ENCODE assay signal across 8 mouse cellular contexts in genomic region chr12:69204052-69204833, GRCm38 (mm10). TPM values are rescaled to one million over a fixed set of nuclear protein-coding genes. Genes with fewer than 3 reads are reported as not detected.
DNase-seq lines count a peak whose midpoint lies in the region; ATAC-seq and TF ChIP-seq lines count a peak whose summit lies in the region.

TSS of gene Gm49384 (minus strand) at chr12:69204267.

- no peak for TF ChIP-seq CTCF in MEL (IDR thresholded peaks at IDR 0.05 in 2 of 3, conservative IDR thresholded peaks at IDR 0.05 in 1 of 3; ENCODE audit: control insufficient read depth in 1 of 3, insufficient read depth in 1 of 3, low read depth in 2 of 3, low read length in 3 of 3, poor library complexity in 1 of 3, severe bottlenecking in 1 of 3)

- TF ChIP-seq EP300 in MEL (IDR thresholded peaks at IDR 0.05; ENCODE audit: low read depth in 1 of 2, low read length in 2 of 2): no peak

- no peak for DNase-seq in heart, postnatal 10 days
- DNase-seq in MEL (ENCODE audit: low read depth, low spot score): no peak
- DNase-seq in midbrain, embryonic 10.5 days (ENCODE audit: low spot score): no peak
- DNase-seq in adrenal gland, postnatal 10 days: no peak
- no peak for DNase-seq in spleen, postnatal 10 days (ENCODE audit: low spot score in 2 of 2)
- no peak for DNase-seq in urinary bladder, adult 18-20 months (ENCODE audit: low spot score in 2 of 2)

- intact Hi-C loops in heart, postnatal 10 days (cut with DNase I): no loop called here

- peaks cover 3% of the 10 kb centered on the region for H3K79me2 ChIP-seq in MEL (ENCODE audit: control insufficient read depth, insufficient read depth, low read length, poor library complexity)

- no peak for TF ChIP-seq RAD21 in MEL (IDR thresholded peaks at IDR 0.05; ENCODE audit: low read depth, low read length)

- no peak within 1 kb of the TSS for H3K9ac ChIP-seq in heart, embryonic 12.5 days
- no peak within 1 kb of the TSS for H3K9ac ChIP-seq in MEL (ENCODE audit: control insufficient read depth, low read depth, low read length, poor library complexity, severe bottlenecking)
- no peak within 1 kb of the TSS for H3K9ac ChIP-seq in forebrain, embryonic 16.5 days (replicated peaks; ENCODE audit: low read depth, low read length)

- peak; percentile 36; the same call in 1 of the 2 replicates for ATAC-seq in heart, embryonic 12.5 days (ENCODE audit: insufficient number of reproducible peaks, low FRiP score)
- ATAC-seq in forebrain, embryonic 16.5 days: 0 out of 2 replicates have a peak, but pooled peaks have one; percentile 33

- no peak within 1 kb of the TSS for H3K4me3 ChIP-seq in heart, embryonic 12.5 days
- no peak within 1 kb of the TSS for H3K4me3 ChIP-seq in MEL (ENCODE audit: control insufficient read depth in 1 of 2, insufficient read depth in 1 of 2, low read depth in 2 of 2, low read length in 2 of 2)
- no peak within 1 kb of the TSS for H3K4me3 ChIP-seq in forebrain, embryonic 16.5 days (replicated peaks; ENCODE audit: low read length)
- H3K4me3 ChIP-seq in midbrain, embryonic 10.5 days: no peak within 1 kb of the TSS

- H3K9me3 ChIP-seq in heart, embryonic 12.5 days (replicated peaks): no peaks in the 10 kb centered on the region
- H3K9me3 ChIP-seq in MEL (replicated peaks; ENCODE audit: insufficient read depth, low read length): no peaks in the 10 kb centered on the region
- no peaks in the 10 kb centered on the region for H3K9me3 ChIP-seq in forebrain, embryonic 16.5 days (ENCODE audit: control insufficient read depth, low read length)
- H3K9me3 ChIP-seq in midbrain, embryonic 10.5 days (replicated peaks): no peaks in the 10 kb centered on the region

- H3K4me2 ChIP-seq in heart, embryonic 12.5 days: no peak within 1 kb of the TSS
- no peak within 1 kb of the TSS for H3K4me2 ChIP-seq in forebrain, embryonic 16.5 days (ENCODE audit: low read length)

- H3K27ac ChIP-seq in heart, embryonic 12.5 days (ENCODE audit: poor library complexity, severe bottlenecking): no peak within 1 kb of the TSS
- no peak within 1 kb of the TSS for H3K27ac ChIP-seq in MEL (ENCODE audit: control insufficient read depth, low read depth, low read length)
- no peak within 1 kb of the TSS for H3K27ac ChIP-seq in forebrain, embryonic 16.5 days (ENCODE audit: low read length)
- no peak within 1 kb of the TSS for H3K27ac ChIP-seq in midbrain, embryonic 10.5 days (replicated peaks)

- peaks cover under 1% of the 10 kb centered on the region for H3K4me1 ChIP-seq in heart, embryonic 12.5 days (replicated peaks)
- peaks cover 0 to 8% of the 10 kb centered on the region in 2 experiments; a peak in 2 of 4 replicates for H3K4me1 ChIP-seq in MEL (ENCODE audit: control insufficient read depth in 1 of 2, insufficient read depth in 2 of 2, low read length in 2 of 2)
- peaks cover 3% of the 10 kb centered on the region; the same call in 1 of the 2 replicates for H3K4me1 ChIP-seq in forebrain, embryonic 16.5 days (replicated peaks; ENCODE audit: control insufficient read depth, insufficient read depth, low read length)
- H3K4me1 ChIP-seq in midbrain, embryonic 10.5 days: peaks cover 5% of the 10 kb centered on the region; the same call in 1 of the 2 replicates

- 87% methylated on average over 16 of the region's 16 CpGs for WGBS in heart, embryonic 12.5 days
- WGBS in forebrain, embryonic 16.5 days: 74% methylated on average over 16 of the region's 16 CpGs
- 81% methylated on average over 16 of the region's 16 CpGs for WGBS in midbrain, embryonic 10.5 days

- no peak for TF ChIP-seq POLR2A in MEL (IDR thresholded peaks at IDR 0.05; ENCODE audit: control insufficient read depth in 1 of 2, insufficient read depth in 1 of 2, low read depth in 1 of 2, low read length in 2 of 2, poor library complexity in 1 of 2)

- peaks cover 60% of the 10 kb centered on the region for H3K36me3 ChIP-seq in heart, embryonic 12.5 days
- peaks cover 9 to 14% of the 10 kb centered on the region in 2 experiments for H3K36me3 ChIP-seq in MEL (ENCODE audit: control insufficient read depth in 1 of 2, insufficient read depth in 2 of 2, low read length in 2 of 2)
- H3K36me3 ChIP-seq in forebrain, embryonic 16.5 days (ENCODE audit: control insufficient read depth, insufficient read depth): 0 out of 2 replicates have a peak, but pooled peaks cover 6% of the 10 kb centered on the region
- H3K36me3 ChIP-seq in midbrain, embryonic 10.5 days: peaks cover 88% of the 10 kb centered on the region

- H3K27me3 ChIP-seq in heart, embryonic 12.5 days (replicated peaks): no peaks in the 10 kb centered on the region
- H3K27me3 ChIP-seq in MEL (ENCODE audit: control insufficient read depth in 1 of 2, insufficient read depth in 2 of 2, low read length in 2 of 2): no peaks in the 10 kb centered on the region
- H3K27me3 ChIP-seq in forebrain, embryonic 16.5 days (replicated peaks; ENCODE audit: control insufficient read depth, insufficient read depth, low read length): no peaks in the 10 kb centered on the region
- no peaks in the 10 kb centered on the region for H3K27me3 ChIP-seq in midbrain, embryonic 10.5 days (ENCODE audit: low read depth, poor library complexity, severe bottlenecking)

TF ChIP-seq in MEL, 35 proteins besides CTCF, POLR2A, EP300 and RAD21:
- TF ChIP-seq KAT2A (conservative IDR thresholded peaks at IDR 0.05; ENCODE audit: low read depth, low read length) (no peak), CHD2 (IDR thresholded peaks at IDR 0.05; ENCODE audit: low read length) (no peak), TAL1 (IDR thresholded peaks at IDR 0.05; ENCODE audit: low read length) (no peak), NRF1 (IDR thresholded peaks at IDR 0.05; ENCODE audit: insufficient read depth, low read depth, low read length, poor library complexity, severe bottlenecking) (no peak), HCFC1 (IDR thresholded peaks at IDR 0.05; ENCODE audit: low read depth, low read length) (no peak), MYC (IDR thresholded peaks at IDR 0.05; ENCODE audit: low read depth, low read length) (no peak), ZC3H11A (IDR thresholded peaks at IDR 0.05; ENCODE audit: low read depth, low read length) (no peak), TBP (IDR thresholded peaks at IDR 0.05; ENCODE audit: low read depth, low read length) (no peak), JUND (IDR thresholded peaks at IDR 0.05; ENCODE audit: low read depth, low read length) (no peak), CHD1 (IDR thresholded peaks at IDR 0.05; ENCODE audit: low read depth, low read length) (no peak)

RNA-seq across cellular contexts. Expression of gene Gm49384, which starts in this region (rescaled TPM):
- 16.0 and 19.2 TPM in 2 replicates for polyA plus RNA-seq in heart, embryonic 12.5 days (2016; fragmentation: Nextera tagmentation; extraction: Ambion mirVana)
- 1 to 10 TPM; 5.9 to 6.2 TPM for total RNA-seq in heart, postnatal 10 days (2021)
- 24.1 and 26.2 TPM in 2 replicates for total RNA-seq in MEL (2012; rRNA removed)
- 10 to 100 TPM in 1 of 2 experiments, not detected in 1; 28.5 TPM for polyA plus RNA-seq in MEL (2012; ENCODE audit: insufficient read depth in 1 of 2, insufficient read length in 2 of 2, low read depth in 1 of 2, low replicate concordance in 2 of 2, missing spikeins in 1 of 2)
- 16.5 and 22.1 TPM in 2 replicates for polyA plus RNA-seq in forebrain, embryonic 16.5 days (2015; fragmentation: Nextera tagmentation; extraction: Ambion mirVana)
- 43.8 and 51.4 TPM in 2 replicates for polyA plus RNA-seq in midbrain, embryonic 10.5 days (2016; fragmentation: Nextera tagmentation; extraction: Ambion mirVana)
- 1 to 10 TPM; 3.7 to 3.9 TPM for total RNA-seq in adrenal gland, postnatal 10 days (2021)
